Mouse (Mus musculus) G1E (cell line): ENCODE results near the gene Hist1h2ao.
"Not testable (repeated sequence)": the region's sequence is repeated elsewhere in the genome, so short reads cannot be mapped to it uniquely, and the experiment has no call there.

Experiments
- CTCF ChIP-seq: IDR thresholded peaks from 2 replicates; pipeline ENCODE4 v1.5.1; 2012; ENCODE audit warnings: low read depth, low read length, inconsistent platforms, mixed read lengths
- GATA1 ChIP-seq: IDR thresholded peaks from 2 replicates; pipeline ENCODE4 v1.6.1; 2012; ENCODE audit warnings: borderline replicate concordance, low read length, inconsistent platforms, mixed read lengths
- GATA2 ChIP-seq: IDR thresholded peaks from 2 replicates; pipeline ENCODE4 v1.6.1; 2012; ENCODE audit warnings: low read depth, low read length, inconsistent platforms, borderline replicate concordance
- POLR2AphosphoS5 ChIP-seq: IDR thresholded peaks from 2 replicates; pipeline ENCODE4 v1.6.1; 2012; ENCODE audit warnings: low read depth, low read length, inconsistent platforms; ENCODE audit not compliant: insufficient replicate concordance
- TAL1 ChIP-seq: conservative IDR thresholded peaks from 2 replicates; pipeline ENCODE4 v1.6.1; 2012; ENCODE audit warnings: low read depth, low read length, inconsistent platforms, mixed read lengths

DNA sequence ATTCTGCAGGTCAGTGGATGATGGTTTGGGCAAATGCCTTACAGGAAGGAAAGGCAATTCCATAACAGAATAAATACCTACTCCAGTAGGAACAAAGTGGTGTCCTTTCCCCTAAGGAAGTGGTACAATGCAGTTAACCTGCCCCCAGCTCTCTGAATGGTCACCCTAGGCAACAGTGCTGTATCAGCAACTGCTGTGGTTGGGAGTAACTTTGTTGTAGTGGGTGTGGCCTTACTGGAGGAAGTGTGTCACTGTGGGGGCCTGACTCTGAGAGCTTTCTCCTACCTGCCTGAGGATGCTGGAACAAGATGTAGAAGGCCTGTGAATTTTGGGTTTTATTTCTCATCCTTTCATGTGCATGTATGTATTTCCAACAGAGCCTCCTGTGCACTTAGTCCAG lies 36.1 kb downstream of the Hist1h2ao start:
- not testable (repeated sequence) for TF ChIP-seq CTCF, TAL1, POLR2AphosphoS5, GATA1, GATA2
